Mouse (Mus musculus): ENCODE measurements around the gene Fgfr1op2. TPM values are rescaled to one million over a fixed set of nuclear protein-coding genes. Genes with fewer than 3 reads are reported as not detected.

The Fgfr1op2 gene
- polyA plus RNA-seq (2012; rRNA removed), result 62.5 and 64.0 TPM in 2 replicates

DNA sequence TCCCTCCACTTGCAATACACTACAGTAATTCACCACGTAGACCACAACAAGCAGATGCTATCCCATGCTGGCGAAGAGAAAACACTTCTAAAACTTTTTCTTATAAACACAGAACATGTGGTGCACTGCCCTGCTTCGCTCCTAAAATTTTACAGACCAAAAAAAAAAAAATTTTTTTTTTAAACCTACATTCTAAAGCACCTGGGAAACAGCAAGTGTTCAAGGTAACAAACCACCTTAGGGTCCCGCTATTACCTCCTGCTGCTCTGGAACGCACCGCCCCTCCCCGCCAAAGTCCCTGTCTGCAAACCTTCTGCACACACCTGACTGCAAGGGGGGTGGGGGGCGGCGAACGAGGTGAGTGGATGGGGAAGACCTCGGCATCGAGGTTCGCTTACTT, at the start of gene Fgfr1op2:
Fgfr1op2 (plus strand) TSS at position 301 of the 400 bp plus-strand sequence.
- Histone ChIP-seq H3K27me3 (ENCODE audit: control insufficient read depth, insufficient read depth, low read length) (no peaks in the 10 kb centered on the region), H3K27ac (ENCODE audit: insufficient read depth, low read length) (peak within 1 kb of the TSS; percentile 93), H3K4me1 (ENCODE audit: control insufficient read depth, insufficient read depth, low read length) (peaks cover 5% of the 10 kb centered on the region; the same call in 1 of the 2 replicates), H3K4me3 (replicated peaks; ENCODE audit: insufficient read depth, low read depth, low read length) (peak within 1 kb of the TSS; percentile 95)
- DNase-seq, result no peak
- WGBS, result 1% methylated on average over 13 of the region's 13 CpGs
- TF ChIP-seq CTCF (IDR thresholded peaks at IDR 0.05; ENCODE audit: borderline replicate concordance, insufficient read depth, low read depth, low read length), result no peak
- no peak for TF ChIP-seq POLR2A (IDR thresholded peaks at IDR 0.05; ENCODE audit: borderline replicate concordance, insufficient read depth, low read length)

DNA sequence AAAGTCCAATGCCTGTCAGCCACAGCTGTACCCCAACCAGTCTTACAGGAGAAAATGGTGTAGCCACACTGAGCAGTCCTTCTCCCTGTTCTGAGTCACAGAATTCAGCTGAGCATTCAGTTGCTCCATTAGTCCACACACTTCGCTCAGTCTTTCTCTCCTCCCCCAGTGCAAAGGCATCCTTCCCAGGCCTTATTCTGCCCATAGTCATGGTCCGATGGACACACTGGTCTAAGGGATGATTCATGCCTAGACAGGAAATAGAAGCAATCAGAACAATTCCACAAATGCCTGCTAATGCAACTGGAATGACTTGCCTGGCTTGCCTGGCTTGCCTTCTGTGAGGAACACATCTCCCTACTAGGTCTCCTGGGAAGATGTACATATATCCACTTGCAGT, 49.5 kb upstream of the Fgfr1op2 start:
- H3K4me1 ChIP-seq (ENCODE audit: control insufficient read depth, insufficient read depth, low read length), result no peaks in the 10 kb centered on the region
- H3K27ac ChIP-seq (ENCODE audit: insufficient read depth, low read length), result no peak overlapping the region
- no peak for DNase-seq
- H3K27me3 ChIP-seq (ENCODE audit: control insufficient read depth, insufficient read depth, low read length), result no peaks in the 10 kb centered on the region
- no peak overlapping the region for H3K4me3 ChIP-seq (replicated peaks; ENCODE audit: insufficient read depth, low read depth, low read length)
- no peak for TF ChIP-seq POLR2A (IDR thresholded peaks at IDR 0.05; ENCODE audit: borderline replicate concordance, insufficient read depth, low read length)
- no peak for TF ChIP-seq CTCF (IDR thresholded peaks at IDR 0.05; ENCODE audit: borderline replicate concordance, insufficient read depth, low read depth, low read length)
- WGBS, result 91% methylated on average over 2 of the region's 2 CpGs

DNA sequence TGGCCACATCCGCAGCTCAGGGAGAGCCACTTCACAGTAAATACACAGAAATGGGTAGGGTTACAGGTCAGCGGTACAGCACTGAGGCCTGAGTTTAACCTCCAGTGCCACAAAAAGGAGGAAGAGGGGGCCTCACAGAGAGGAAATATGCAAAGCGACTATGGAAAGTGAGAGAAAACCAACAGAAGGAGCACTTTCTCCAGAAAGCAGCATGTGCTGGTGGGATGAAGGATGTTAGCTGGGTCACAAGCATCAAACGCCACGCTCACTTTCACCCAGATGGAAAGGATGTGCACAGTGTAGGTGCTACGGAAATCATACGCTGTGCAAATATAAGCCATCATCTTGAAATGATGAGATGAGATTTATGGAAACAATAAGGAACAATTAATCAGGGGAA, 46.6 kb upstream of the Fgfr1op2 start:
- WGBS, result 96% methylated on average over 7 of the region's 7 CpGs
- Histone ChIP-seq H3K4me3 (replicated peaks; ENCODE audit: insufficient read depth, low read depth, low read length) (no peak overlapping the region), H3K27me3 (ENCODE audit: control insufficient read depth, insufficient read depth, low read length) (no peaks in the 10 kb centered on the region), H3K27ac (ENCODE audit: insufficient read depth, low read length) (no peak overlapping the region), H3K4me1 (ENCODE audit: control insufficient read depth, insufficient read depth, low read length) (no peaks in the 10 kb centered on the region)
- DNase-seq, result no peak
- TF ChIP-seq CTCF (IDR thresholded peaks at IDR 0.05; ENCODE audit: borderline replicate concordance, insufficient read depth, low read depth, low read length) (no peak), POLR2A (IDR thresholded peaks at IDR 0.05; ENCODE audit: borderline replicate concordance, insufficient read depth, low read length) (no peak)

DNA sequence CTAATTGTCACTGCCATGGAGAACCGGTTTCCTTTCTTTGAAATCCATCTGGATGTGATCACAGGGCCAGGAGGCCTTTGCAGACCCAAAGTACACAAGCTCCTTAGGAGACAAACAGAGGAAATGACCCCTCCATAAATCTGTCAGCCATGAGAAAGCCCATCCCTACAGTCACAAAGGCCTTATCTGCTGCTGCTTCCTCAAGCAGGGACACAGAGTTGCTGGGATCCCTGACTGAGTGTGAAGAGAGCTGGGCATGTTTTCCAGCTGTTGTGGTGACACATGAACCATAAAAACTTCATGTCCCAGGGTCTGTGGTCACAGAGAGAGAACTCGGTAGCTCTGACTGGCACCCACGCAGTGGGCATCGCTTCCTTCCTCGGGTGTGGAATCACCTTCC, 46.2 kb upstream of the Fgfr1op2 start:
- no peaks in the 10 kb centered on the region for H3K4me1 ChIP-seq (ENCODE audit: control insufficient read depth, insufficient read depth, low read length)
- whole genome bisulfite sequencing, result 89% methylated on average over 5 of the region's 5 CpGs
- no peak for TF ChIP-seq CTCF (IDR thresholded peaks at IDR 0.05; ENCODE audit: borderline replicate concordance, insufficient read depth, low read depth, low read length)
- TF ChIP-seq POLR2A (IDR thresholded peaks at IDR 0.05; ENCODE audit: borderline replicate concordance, insufficient read depth, low read length), result no peak
- no peak overlapping the region for H3K27ac ChIP-seq (ENCODE audit: insufficient read depth, low read length)
- no peak for DNase-seq
- H3K27me3 ChIP-seq (ENCODE audit: control insufficient read depth, insufficient read depth, low read length), result no peaks in the 10 kb centered on the region
- no peak overlapping the region for H3K4me3 ChIP-seq (replicated peaks; ENCODE audit: insufficient read depth, low read depth, low read length)

DNA sequence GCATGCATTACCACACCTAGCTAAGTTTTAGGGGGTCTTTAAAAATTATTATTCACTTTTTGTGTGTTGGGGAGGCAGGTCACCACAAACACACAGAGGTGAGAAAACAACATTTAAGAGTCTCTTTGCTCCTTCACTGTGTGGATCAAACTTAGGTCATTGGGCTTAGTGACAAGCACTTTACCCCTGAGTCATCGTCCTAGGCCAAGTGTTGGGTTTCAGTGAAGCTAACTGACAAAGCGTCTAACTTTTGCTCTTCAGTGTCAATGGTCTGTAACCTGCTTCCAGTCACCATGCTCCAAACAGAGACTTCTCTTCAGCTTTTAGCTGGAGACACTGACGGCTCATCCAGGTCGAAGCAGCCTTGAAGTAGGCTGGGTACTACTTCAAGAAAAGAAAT, 43.9 kb upstream of the Fgfr1op2 start:
- TF ChIP-seq CTCF (IDR thresholded peaks at IDR 0.05; ENCODE audit: borderline replicate concordance, insufficient read depth, low read depth, low read length), result no peak
- TF ChIP-seq POLR2A (IDR thresholded peaks at IDR 0.05; ENCODE audit: borderline replicate concordance, insufficient read depth, low read length), result no peak
- WGBS, result 92% methylated on average over 4 of the region's 4 CpGs
- no peak overlapping the region for H3K27ac ChIP-seq (ENCODE audit: insufficient read depth, low read length)
- no peaks in the 10 kb centered on the region for H3K4me1 ChIP-seq (ENCODE audit: control insufficient read depth, insufficient read depth, low read length)
- H3K4me3 ChIP-seq (replicated peaks; ENCODE audit: insufficient read depth, low read depth, low read length), result no peak overlapping the region
- DNase-seq, result no peak
- H3K27me3 ChIP-seq (ENCODE audit: control insufficient read depth, insufficient read depth, low read length), result no peaks in the 10 kb centered on the region

DNA sequence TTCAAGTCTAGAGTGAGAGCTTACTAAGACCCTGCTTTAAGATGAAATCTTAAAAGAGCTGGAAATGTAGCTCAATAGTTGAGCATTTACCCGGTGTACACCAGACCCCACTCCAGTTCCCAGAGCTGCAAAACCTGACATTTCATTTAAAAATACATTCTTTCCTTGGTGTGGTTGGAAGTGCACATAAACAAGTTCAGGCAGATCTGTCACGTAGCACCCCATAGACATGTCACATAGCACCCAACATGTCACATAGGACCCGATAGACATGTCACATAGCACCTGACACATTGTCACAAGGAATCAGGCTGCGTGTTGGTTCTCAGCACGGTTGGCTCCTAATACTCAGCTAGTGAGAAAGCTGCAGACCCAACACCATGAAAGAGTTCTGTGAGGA, 41.5 kb upstream of the Fgfr1op2 start:
- WGBS, result 96% methylated on average over 5 of the region's 5 CpGs
- Histone ChIP-seq H3K27me3 (ENCODE audit: control insufficient read depth, insufficient read depth, low read length) (no peaks in the 10 kb centered on the region), H3K27ac (ENCODE audit: insufficient read depth, low read length) (no peak overlapping the region), H3K4me1 (ENCODE audit: control insufficient read depth, insufficient read depth, low read length) (no peaks in the 10 kb centered on the region), H3K4me3 (replicated peaks; ENCODE audit: insufficient read depth, low read depth, low read length) (no peak overlapping the region)
- no peak for DNase-seq
- TF ChIP-seq CTCF (IDR thresholded peaks at IDR 0.05; ENCODE audit: borderline replicate concordance, insufficient read depth, low read depth, low read length) (no peak), POLR2A (IDR thresholded peaks at IDR 0.05; ENCODE audit: borderline replicate concordance, insufficient read depth, low read length) (no peak)

DNA sequence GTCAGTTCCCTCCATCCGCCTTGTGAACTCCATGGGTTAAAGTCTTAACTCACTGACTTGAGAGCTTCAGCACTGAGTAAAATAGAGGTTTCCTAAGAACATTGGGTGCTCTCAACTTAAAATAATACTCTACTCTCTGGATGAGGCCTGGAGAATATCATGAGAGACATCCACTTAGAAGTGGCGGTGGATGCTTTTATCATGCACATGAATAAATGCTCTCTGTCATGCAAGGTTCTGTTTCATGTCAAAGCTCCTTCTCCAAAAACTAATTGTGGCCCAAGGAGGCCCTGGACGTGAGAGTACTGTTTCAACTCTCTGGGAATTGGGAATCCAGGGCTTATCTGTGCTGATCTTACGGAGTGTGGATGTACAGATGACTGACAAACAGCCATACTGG, 39.9 kb upstream of the Fgfr1op2 start:
- WGBS, result 97% methylated on average over 4 of the region's 4 CpGs
- Histone ChIP-seq H3K4me3 (replicated peaks; ENCODE audit: insufficient read depth, low read depth, low read length) (no peak overlapping the region), H3K27me3 (ENCODE audit: control insufficient read depth, insufficient read depth, low read length) (no peaks in the 10 kb centered on the region), H3K27ac (ENCODE audit: insufficient read depth, low read length) (no peak overlapping the region), H3K4me1 (ENCODE audit: control insufficient read depth, insufficient read depth, low read length) (no peaks in the 10 kb centered on the region)
- TF ChIP-seq POLR2A (IDR thresholded peaks at IDR 0.05; ENCODE audit: borderline replicate concordance, insufficient read depth, low read length), result no peak
- TF ChIP-seq CTCF (IDR thresholded peaks at IDR 0.05; ENCODE audit: borderline replicate concordance, insufficient read depth, low read depth, low read length), result no peak
- no peak for DNase-seq

DNA sequence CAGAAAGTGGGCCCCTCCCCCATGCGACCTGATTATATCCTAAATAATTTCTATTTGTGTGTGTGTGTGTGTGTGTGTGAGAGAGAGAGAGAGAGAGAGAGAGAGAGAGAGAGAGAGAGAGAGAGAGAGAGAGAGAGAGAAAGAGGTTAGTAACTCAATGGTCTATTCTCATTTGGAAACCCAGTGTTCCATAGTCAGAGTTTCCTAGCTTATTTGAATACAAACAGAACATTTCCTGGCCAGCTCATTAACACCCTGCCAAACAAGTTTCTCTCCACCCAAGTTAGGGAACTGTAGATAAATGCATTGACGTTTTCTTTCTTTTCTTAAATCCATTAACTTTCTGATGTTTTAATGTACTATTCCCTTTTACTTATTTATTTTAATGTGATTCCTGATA, 38.9 kb upstream of the Fgfr1op2 start:
- TF ChIP-seq CTCF (IDR thresholded peaks at IDR 0.05; ENCODE audit: borderline replicate concordance, insufficient read depth, low read depth, low read length), result no peak
- no peak for TF ChIP-seq POLR2A (IDR thresholded peaks at IDR 0.05; ENCODE audit: borderline replicate concordance, insufficient read depth, low read length)
- Histone ChIP-seq H3K4me1 (ENCODE audit: control insufficient read depth, insufficient read depth, low read length) (no peaks in the 10 kb centered on the region), H3K27me3 (ENCODE audit: control insufficient read depth, insufficient read depth, low read length) (no peaks in the 10 kb centered on the region), H3K27ac (ENCODE audit: insufficient read depth, low read length) (no peak overlapping the region), H3K4me3 (replicated peaks; ENCODE audit: insufficient read depth, low read depth, low read length) (no peak overlapping the region)
- DNase-seq, result no peak
- 79% methylated on average over 2 of the region's 2 CpGs for WGBS

Measured in cerebellum, adult 2 months (tissue).